Mouse (Mus musculus): ENCODE data around the gene Gngt1. TPM values are rescaled to one million over a fixed set of nuclear protein-coding genes. Genes with fewer than 3 reads are reported as not detected.

Gene Gngt1
- not detected in 2 replicates for polyA plus RNA-seq (2015; fragmentation: Nextera tagmentation; extraction: Ambion mirVana)

DNA sequence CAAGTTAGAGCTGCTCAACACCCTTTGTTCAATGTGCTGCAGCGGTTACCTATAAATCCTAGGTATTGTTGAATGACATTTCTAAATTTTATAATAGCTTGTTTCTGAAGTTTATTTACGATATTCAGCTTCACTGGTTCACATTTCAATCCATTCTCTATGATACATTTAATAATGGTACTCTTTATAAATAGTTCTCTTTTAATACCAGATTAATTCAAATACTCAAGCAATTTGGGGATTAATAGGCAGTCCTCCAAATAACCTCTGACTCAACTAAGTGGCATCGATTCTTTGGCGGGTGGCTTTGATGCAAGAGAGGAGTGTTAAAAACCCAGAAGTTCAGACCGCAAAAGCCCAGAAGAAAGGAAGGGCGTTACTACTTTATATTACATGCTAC lies at the start of gene Gngt1:
Gene Gngt1 (plus strand): TSS at position 301 of the 400 bp plus-strand sequence.
- no peak for ATAC-seq (replicated peaks)
- Histone ChIP-seq H3K4me1 (no peaks in the 10 kb centered on the region), H3K4me3 (no peak within 1 kb of the TSS), H3K9me3 (no peaks in the 10 kb centered on the region), H3K9ac (no peak within 1 kb of the TSS), H3K36me3 (replicated peaks) (no peaks in the 10 kb centered on the region), H3K27me3 (replicated peaks) (no peaks in the 10 kb centered on the region), H3K4me2 (no peak within 1 kb of the TSS), H3K27ac (no peak within 1 kb of the TSS)
- 86% methylated on average over 6 of the region's 6 CpGs for WGBS

DNA sequence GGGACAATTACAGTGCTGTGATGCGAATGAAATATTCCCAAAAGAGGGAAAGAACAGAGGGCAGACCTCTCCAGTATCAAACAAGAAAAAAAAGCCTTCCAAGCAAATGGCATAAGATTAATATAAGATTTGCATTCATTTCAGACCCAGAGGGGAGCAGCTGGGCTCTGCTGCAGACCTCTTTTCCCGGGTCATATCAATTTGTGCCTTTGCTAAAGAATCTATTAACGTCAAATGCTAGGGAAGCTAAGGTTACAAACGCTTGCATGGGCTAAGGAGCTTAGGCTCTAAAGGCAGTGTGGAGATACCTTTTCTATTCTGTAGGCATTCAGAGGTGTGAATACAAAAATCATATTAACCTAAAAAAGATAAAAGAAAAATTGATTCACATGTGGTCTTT lies 38.6 kb upstream of the Gngt1 start:
- Histone ChIP-seq H3K4me2 (no peak overlapping the region), H3K27ac (no peak overlapping the region), H3K9me3 (no peaks in the 10 kb centered on the region), H3K27me3 (replicated peaks) (no peaks in the 10 kb centered on the region), H3K4me1 (no peaks in the 10 kb centered on the region), H3K9ac (no peak overlapping the region), H3K36me3 (replicated peaks) (no peaks in the 10 kb centered on the region), H3K4me3 (no peak overlapping the region)
- no peak for ATAC-seq (replicated peaks)
- 18% methylated on average over 4 of the region's 4 CpGs for WGBS

DNA sequence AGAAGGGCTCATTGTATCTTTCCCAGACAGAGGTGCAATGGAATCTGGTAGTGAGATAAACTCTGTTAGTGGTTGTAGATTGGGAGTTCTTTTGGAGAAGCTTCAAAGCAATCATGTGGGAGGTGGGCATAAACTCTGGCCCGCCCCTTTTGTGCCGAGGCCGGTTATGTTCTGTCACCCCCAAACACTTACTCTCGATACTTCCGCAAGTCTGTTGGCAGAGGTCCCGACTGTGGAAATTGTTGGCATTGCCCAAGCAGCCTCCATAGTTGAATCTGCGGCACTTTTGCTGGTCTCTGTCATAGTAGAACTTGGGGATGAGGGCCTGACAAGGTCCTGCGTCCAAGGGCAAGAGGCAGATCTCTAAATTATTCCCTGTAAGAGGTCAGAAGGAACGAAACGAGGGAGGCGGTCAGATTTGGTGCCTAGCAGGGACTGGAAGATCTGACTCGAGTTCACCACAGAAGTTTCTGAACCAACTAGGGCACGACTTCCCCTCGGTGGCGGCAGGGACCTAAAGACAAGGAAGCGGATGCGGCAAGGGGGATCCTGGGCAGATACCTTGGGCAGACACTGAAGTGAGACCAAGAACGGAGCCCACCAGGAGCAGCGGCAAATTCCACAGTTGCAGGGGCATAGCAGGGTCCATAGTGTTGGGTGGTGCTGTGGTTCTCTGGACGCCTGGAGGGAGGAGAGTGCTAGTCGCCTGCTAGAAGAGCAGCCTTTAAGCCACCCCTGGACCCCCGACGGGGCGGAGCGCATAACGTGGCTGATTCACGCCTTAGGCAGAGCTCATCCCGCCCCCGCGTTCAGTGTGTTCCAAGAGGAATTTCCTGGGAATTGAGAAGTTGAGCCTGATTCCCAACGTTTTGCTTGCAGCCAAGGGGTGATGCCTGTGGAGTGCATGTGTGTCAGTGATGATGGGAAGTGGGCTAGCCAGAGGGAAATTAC lies 25.6 kb upstream of the Gngt1 start:
- Histone ChIP-seq H3K9ac (no peak overlapping the region), H3K4me3 (peak overlapping the region; percentile 5; the same call in 1 of the 2 replicates)

DNA sequence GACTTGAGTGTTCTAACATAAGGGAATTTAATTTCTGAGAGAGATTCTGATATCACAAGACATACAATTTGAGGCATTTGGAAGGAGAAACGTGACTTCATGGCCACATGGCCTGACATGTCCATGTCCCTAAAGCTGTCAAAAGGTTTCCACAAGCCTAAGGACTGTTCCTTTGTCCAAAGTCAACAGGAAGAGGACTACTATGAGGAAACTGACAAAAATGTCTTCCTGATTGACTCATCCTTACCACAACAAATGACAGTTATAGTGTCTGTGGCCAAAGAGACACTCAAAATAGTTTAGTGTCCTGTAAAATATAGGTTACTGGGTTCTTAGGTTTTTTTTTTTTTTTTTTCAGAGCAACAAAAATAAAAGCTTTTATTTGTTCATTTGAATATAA lies 19.9 kb upstream of the Gngt1 start:
- no peak for ATAC-seq (replicated peaks)
- no peak overlapping the region for H3K4me2 ChIP-seq
- H3K4me3 ChIP-seq: no peak overlapping the region
- H3K4me1 ChIP-seq: no peaks in the 10 kb centered on the region
- no peak overlapping the region for H3K9ac ChIP-seq
- no peaks in the 10 kb centered on the region for H3K27me3 ChIP-seq (replicated peaks)
- 76% methylated on average over 1 of the region's 1 CpGs for WGBS
- H3K9me3 ChIP-seq: no peaks in the 10 kb centered on the region
- no peaks in the 10 kb centered on the region for H3K36me3 ChIP-seq (replicated peaks)
- no peak overlapping the region for H3K27ac ChIP-seq

More for the DNA sequence above, 25.6 kb upstream of the Gngt1 start:
- H3K4me2 ChIP-seq: peak overlapping the region; percentile 36
- ATAC-seq (replicated peaks): no peak
- H3K36me3 ChIP-seq (replicated peaks): no peaks in the 10 kb centered on the region
- H3K4me1 ChIP-seq: no peaks in the 10 kb centered on the region
- no peaks in the 10 kb centered on the region for H3K27me3 ChIP-seq (replicated peaks)
- H3K27ac ChIP-seq: no peak overlapping the region
- no peaks in the 10 kb centered on the region for H3K9me3 ChIP-seq
- WGBS: 34% methylated on average over 31 of the region's 31 CpGs

DNA sequence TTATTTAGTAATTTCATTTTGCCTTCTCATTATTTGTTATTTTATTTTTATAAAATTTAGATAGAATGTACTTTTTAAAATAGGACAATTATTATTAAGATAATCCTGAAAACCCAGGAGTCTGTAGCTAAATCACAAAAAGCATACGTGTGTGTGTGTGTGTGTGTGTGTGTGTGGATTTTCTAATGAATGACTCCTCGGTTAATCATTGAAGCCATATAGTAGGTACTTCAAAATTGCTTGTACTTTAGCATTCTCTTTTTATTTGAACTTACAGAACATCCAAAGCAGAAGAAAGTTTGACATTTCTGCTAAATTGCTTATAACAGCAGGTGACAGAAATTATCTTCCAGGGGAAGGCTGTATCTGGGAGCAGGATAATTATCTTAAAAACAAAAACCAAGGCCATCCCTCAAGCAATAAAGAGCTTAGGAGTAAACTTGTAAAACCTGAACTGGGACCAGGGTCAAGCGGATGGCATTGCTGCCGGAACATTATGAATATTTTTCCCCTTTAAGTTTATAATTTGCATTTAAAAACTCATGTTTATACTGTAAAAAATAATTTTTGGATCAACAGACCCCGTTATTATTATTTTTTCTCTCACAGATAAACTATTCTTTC lies 10.8 kb upstream of the Gngt1 start:
- no peaks in the 10 kb centered on the region for H3K4me1 ChIP-seq
- no peak overlapping the region for H3K4me3 ChIP-seq
- H3K4me2 ChIP-seq: no peak overlapping the region
- WGBS: 88% methylated on average over 5 of the region's 5 CpGs
- no peaks in the 10 kb centered on the region for H3K9me3 ChIP-seq
- no peak overlapping the region for H3K27ac ChIP-seq
- H3K27me3 ChIP-seq (replicated peaks): no peaks in the 10 kb centered on the region
- H3K9ac ChIP-seq: no peak overlapping the region
- no peaks in the 10 kb centered on the region for H3K36me3 ChIP-seq (replicated peaks)
- no peak for ATAC-seq (replicated peaks)

DNA sequence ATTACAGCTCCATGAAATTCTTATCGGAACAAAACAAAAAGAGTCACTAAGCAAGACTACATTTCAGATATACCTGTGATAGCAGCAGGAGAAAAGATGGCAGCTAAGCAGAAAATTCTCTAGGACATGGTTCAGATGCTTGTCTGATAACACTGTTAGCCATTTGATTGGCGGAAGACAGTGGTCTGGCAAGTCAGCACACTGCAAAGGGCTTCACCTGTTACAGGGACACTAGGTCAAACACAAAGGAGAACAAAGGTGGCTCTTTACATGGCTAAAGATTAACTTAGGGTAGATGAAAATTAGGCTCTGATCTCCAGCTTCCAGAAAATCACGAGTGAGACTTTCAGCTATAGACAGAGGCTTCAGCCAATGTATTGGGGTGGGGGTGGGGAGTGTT lies 4.8 kb upstream of the Gngt1 start, which contains the start of gene Tfpi2:
Gene Tfpi2 (minus strand): TSS at position 170 of the 400 bp plus-strand sequence.
- no peak for ATAC-seq (replicated peaks)
- Histone ChIP-seq H3K27ac (no peak within 1 kb of the TSS), H3K27me3 (replicated peaks) (no peaks in the 10 kb centered on the region), H3K4me2 (no peak within 1 kb of the TSS), H3K9ac (no peak within 1 kb of the TSS), H3K9me3 (no peaks in the 10 kb centered on the region), H3K4me1 (no peaks in the 10 kb centered on the region), H3K36me3 (replicated peaks) (no peaks in the 10 kb centered on the region), H3K4me3 (no peak within 1 kb of the TSS)
- WGBS: 78% methylated on average over 3 of the region's 3 CpGs

DNA sequence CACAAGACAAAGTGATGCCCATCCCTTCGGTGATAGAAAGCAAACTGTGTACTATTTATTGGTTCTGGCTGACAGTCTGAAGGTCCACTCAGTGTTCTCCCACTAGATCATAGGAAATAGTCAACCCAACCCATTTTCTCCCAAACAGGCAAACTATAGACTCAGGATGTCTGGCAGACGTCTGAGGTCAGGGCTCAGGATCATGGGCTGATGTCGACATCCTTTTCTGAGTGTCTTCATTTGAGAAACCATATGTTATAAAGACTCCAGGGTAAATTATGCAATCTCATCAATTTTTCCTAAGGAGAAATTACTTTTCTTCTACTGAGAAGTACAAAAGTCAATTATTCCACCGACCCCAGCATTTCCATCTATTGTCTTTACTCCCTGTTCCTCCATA lies 4.5 kb downstream of the Gngt1 start:
- Histone ChIP-seq H3K27ac (no peak overlapping the region), H3K4me3 (no peak overlapping the region), H3K36me3 (replicated peaks) (no peaks in the 10 kb centered on the region), H3K9me3 (no peaks in the 10 kb centered on the region), H3K4me1 (no peaks in the 10 kb centered on the region), H3K27me3 (replicated peaks) (no peaks in the 10 kb centered on the region), H3K4me2 (no peak overlapping the region), H3K9ac (no peak overlapping the region)
- WGBS: 81% methylated on average over 4 of the region's 4 CpGs
- ATAC-seq (replicated peaks): no peak

DNA sequence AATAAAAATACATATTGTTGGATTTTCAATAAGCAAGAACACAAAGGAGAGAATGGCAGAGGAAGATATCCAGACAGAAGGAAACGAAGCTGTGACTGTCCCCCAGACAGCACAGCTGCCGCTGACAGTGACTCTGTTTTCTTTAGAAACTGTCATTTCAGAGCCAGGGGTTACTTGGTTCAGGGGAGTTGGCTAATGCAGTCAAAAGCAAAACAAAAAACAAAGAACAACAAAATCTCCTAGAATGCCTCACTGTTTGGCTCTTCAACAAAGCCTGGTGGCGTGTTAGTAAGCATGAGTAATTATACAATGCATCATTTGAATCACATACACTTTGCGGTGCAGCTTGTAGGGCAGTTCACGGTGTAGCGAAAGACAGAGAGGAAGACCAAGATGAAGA lies 5.7 kb downstream of the Gngt1 start:
- Histone ChIP-seq H3K4me2 (no peak overlapping the region), H3K9ac (no peak overlapping the region), H3K27me3 (replicated peaks) (no peaks in the 10 kb centered on the region), H3K27ac (no peak overlapping the region), H3K4me3 (no peak overlapping the region), H3K9me3 (no peaks in the 10 kb centered on the region), H3K36me3 (replicated peaks) (no peaks in the 10 kb centered on the region), H3K4me1 (peaks cover 5% of the 10 kb centered on the region)
- ATAC-seq (replicated peaks): no peak
- WGBS: 55% methylated on average over 6 of the region's 6 CpGs

DNA sequence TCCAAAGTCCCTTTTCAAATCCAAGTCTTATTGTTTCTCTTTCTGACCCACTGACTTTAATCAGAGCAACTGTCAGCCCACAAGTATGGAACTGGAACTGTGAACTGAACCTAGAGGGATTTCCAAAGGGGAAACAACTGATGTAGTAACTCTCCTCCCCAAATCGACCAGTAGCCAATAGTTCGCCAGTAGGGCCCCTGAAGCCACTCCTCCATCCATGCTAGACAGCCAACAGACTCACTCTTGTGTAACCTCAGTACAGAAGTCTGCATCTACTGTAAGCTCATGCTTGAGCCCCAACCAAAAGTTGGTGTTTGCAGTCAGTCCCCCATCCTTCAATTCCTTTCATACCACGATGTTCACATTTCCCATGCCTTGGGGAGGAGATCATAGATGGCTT lies 7.1 kb downstream of the Gngt1 start:
- no peak overlapping the region for H3K4me3 ChIP-seq
- no peak overlapping the region for H3K9ac ChIP-seq
- H3K4me1 ChIP-seq: peaks cover 5% of the 10 kb centered on the region
- no peak overlapping the region for H3K4me2 ChIP-seq
- H3K27me3 ChIP-seq (replicated peaks): no peaks in the 10 kb centered on the region
- H3K27ac ChIP-seq: no peak overlapping the region
- no peaks in the 10 kb centered on the region for H3K9me3 ChIP-seq
- ATAC-seq (replicated peaks): no peak
- WGBS: 77% methylated on average over 3 of the region's 3 CpGs
- no peaks in the 10 kb centered on the region for H3K36me3 ChIP-seq (replicated peaks)

DNA sequence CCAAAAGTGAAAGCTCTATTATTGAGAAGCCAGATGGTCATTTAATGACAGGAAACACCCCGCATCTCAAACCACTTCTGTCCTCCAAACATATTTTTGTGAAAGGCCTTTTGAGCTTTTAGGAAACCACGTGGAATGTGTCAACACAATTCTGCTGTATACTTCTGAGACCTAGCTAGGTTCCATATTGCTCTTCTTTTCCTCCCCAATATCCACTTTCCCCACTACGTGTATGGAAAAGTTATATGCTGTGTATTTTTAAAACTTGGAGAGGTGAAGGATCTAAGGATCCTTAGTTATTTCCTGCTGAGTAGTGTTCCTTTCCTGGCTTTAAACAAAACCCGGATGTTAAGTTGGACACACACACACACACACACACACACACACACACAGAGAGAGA lies 9.9 kb downstream of the Gngt1 start:
- Histone ChIP-seq H3K4me3 (no peak overlapping the region), H3K27ac (no peak overlapping the region), H3K9me3 (no peaks in the 10 kb centered on the region), H3K9ac (no peak overlapping the region), H3K4me1 (peaks cover 5% of the 10 kb centered on the region), H3K27me3 (replicated peaks) (no peaks in the 10 kb centered on the region), H3K4me2 (no peak overlapping the region), H3K36me3 (replicated peaks) (no peaks in the 10 kb centered on the region)
- ATAC-seq (replicated peaks): no peak
- WGBS: 54% methylated on average over 4 of the region's 4 CpGs

DNA sequence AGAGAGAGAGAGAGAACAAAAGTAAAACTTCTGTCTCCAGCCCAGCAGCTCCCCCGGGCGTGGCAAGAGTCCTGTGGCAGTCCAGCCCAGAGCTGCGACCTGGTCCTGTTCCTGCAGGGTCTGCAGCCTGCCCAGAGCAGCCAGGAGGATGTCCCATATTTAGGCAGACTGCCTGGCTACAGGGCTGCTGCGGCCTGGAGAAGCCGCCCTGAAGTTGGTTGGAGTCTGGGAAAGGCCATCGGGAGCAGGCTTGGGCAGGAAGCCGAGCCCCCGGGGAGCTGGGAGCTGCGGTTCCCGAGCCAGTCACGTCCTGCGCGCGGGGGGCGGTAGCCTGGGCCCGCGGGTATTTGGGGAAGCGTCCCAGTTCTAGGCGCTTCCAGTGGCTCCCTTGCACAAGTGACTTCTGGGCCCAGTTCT lies 10.3 kb downstream of the Gngt1 start, which contains the start of gene Gng11:
Gene Gng11 (plus strand): TSS at position 15 of the 417 bp plus-strand sequence.
- ATAC-seq (replicated peaks): peak; percentile 56; the same call in 1 of the 2 replicates
- peak within 1 kb of the TSS; percentile 27 for H3K9ac ChIP-seq
- no peaks in the 10 kb centered on the region for H3K9me3 ChIP-seq
- no peaks in the 10 kb centered on the region for H3K36me3 ChIP-seq (replicated peaks)
- peak within 1 kb of the TSS; percentile 50; the same call in 1 of the 2 replicates for H3K27ac ChIP-seq
- peak within 1 kb of the TSS; percentile 53 for H3K4me2 ChIP-seq
- under 1% methylated on average over 19 of the region's 19 CpGs for WGBS
- H3K27me3 ChIP-seq (replicated peaks): no peaks in the 10 kb centered on the region
- peaks cover 5% of the 10 kb centered on the region for H3K4me1 ChIP-seq
- H3K4me3 ChIP-seq: peak within 1 kb of the TSS; percentile 26

DNA sequence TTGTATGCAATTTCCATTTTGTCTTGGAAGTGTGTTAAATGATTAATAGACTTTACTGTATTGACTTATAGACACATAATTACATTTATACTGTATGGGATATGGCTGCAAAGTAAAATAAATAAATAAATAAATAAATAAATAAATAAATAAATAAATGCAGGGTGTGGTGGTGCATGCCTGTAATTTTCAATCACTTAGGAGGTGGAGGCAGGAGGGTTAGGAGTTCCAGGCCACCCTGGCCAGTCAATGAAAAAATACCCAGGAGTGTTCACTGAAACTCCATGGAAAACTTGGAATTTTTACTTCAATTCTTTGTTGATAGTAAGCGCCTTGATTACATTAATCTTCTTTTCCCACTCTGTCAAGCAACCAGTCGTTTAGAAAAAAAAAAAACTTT lies 11.2 kb downstream of the Gngt1 start:
- Histone ChIP-seq H3K27me3 (replicated peaks) (no peaks in the 10 kb centered on the region), H3K4me1 (peaks cover 5% of the 10 kb centered on the region), H3K4me3 (peak overlapping the region; percentile 26; the same call in 1 of the 2 replicates), H3K27ac (no peak overlapping the region), H3K9ac (no peak overlapping the region), H3K4me2 (no peak overlapping the region), H3K9me3 (no peaks in the 10 kb centered on the region), H3K36me3 (replicated peaks) (no peaks in the 10 kb centered on the region)
- ATAC-seq (replicated peaks): no peak
- 75% methylated on average over 2 of the region's 2 CpGs for WGBS

Data from midbrain, embryonic 15.5 days (tissue).